Mouse (Mus musculus) gastrocnemius, adult 2 months (tissue): ENCODE results near the gene Iah1. TPM values are rescaled to one million over a fixed set of nuclear protein-coding genes. Genes with fewer than 3 reads are reported as not detected.

ENCODE experiments used
- DNase-seq: peaks from one replicate; pipeline ENCODE4 v3.0.0; 2022
- H3K27ac ChIP-seq: fragments of 200-600 bp; 2 replicates; pipeline ENCODE4 v1.8.1; 2022; ENCODE audit warnings: mild to moderate bottlenecking
- H3K4me3 ChIP-seq: fragments of 200-600 bp; 2 replicates; pipeline ENCODE4 v1.8.1; 2022; ENCODE audit warnings: mild to moderate bottlenecking, moderate library complexity
- CTCF ChIP-seq: fragments of 200-600 bp; IDR thresholded peaks from 2 replicates; pipeline ENCODE4 v1.8.1; 2022; ENCODE audit warnings: antibody characterized with exemption, mild to moderate bottlenecking, moderate library complexity
- intact Hi-C: fragments of 180-260 bp; cut with DNase I; formaldehyde crosslinking; loops from one replicate; pipeline ENCODE4 v1.15.1; 2025
- long read RNA-seq, 2 experiments: library from polyadenylated mRNA; stranded (forward); transcript quantifications; one replicate each; pipeline ENCODE4 v2.0.0; 2021
- total RNA-seq, 2 experiments: library from RNA; stranded (reverse); gene quantifications; 2 replicates each; pipeline ENCODE4 v1.2.3; 2021

Gene Iah1
- 1 to 10 TPM; 4.5 to 6.3 TPM for total RNA-seq
- long read RNA-seq, experiment 1, partial matches to known transcripts, result 0 of 4 reads
- long read RNA-seq, experiment 1, other reads (novel, unspliced or antisense), result 2 of 4 reads
- long read RNA-seq, experiment 2, partial matches to known transcripts, result 0 of 3 reads
- long read RNA-seq, experiment 2, other reads (novel, unspliced or antisense), result 1 of 3 reads

DNA sequence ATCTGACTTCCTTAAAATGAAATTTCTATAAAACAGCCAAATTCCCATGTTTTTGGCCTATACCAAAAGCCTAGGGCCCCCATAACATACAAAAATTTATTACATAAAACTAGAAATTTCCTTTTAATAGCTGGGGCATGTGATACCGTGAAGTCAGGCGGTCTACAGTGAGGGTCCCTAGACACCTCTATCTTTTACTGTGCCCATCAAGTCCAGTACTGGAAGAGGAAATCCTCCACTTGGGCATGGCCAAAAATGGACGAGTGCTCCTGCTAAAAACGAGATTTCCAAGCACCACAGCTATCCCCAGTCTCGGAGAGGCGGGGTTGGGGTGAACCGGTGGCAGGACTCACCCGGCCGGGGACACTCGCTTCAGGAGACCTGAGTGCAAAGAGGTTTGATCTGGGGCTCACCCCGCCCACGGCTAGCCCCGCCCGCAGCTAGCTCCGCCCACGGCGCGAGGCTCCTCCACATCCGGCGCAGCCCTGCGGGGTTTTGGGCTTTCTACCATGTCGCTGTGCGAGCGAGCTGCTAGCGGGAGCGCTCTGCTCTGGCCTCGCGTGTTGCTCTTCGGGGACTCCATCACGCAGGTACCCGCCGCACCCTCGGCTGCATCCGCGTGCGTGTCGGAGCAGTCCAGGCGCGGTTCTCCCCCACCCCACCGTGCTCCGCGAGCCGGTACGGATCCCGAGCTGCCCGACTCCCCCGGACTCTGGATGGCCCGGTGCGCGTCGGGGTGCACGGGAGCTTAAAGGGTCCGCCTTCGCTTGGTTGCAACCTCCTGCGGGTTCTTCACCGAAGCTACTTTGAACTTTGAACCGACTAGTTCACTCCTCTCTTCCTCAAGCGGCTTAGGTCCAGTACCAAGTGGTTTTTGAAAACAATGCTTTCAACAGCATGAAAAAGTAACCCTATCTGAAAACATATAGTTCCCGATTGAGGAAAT is at the start of gene Iah1:
Gene Iah1, plus strand, starts transcription at position 467 of the 946 bp plus-strand sequence.
- TF ChIP-seq CTCF, result no peak
- peak; percentile 88 for DNase-seq
- Histone ChIP-seq H3K4me3 (peak within 1 kb of the TSS; percentile 94), H3K27ac (peak within 1 kb of the TSS; percentile 87)
- intact Hi-C loops, result no loop called here

DNA sequence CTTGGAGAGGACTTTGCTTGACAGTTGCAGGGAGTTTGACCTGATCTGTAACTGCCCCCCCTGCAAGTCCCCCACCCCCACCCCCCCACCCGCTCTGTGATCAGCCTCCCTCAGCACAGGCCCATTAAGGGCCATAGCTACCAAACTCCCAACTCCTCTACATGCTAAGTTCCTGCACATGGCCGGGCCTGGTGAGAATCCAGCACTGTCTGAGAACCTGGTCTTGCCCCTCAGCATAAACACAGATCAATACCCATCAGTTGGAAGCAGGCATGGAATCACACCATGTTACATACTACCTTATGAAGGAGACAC is 49.4 kb upstream of the Iah1 start:
- H3K4me3 ChIP-seq, result no peak overlapping the region
- TF ChIP-seq CTCF, result no peak
- no peak overlapping the region for H3K27ac ChIP-seq
- DNase-seq, result no peak
- intact Hi-C loops, result loop anchor here (10.0 kb wide), 2 partner anchors 152 to 192 kb away; no protein-coding TSS in a partner anchor

GRCm38 (mm10) chr12:21268083-21268616 is 48.0 kb upstream of the Iah1 start:
- intact Hi-C loops, result loop anchor here (10.0 kb wide), 2 partner anchors 153 to 193 kb away; no protein-coding TSS in a partner anchor
- TF ChIP-seq CTCF, result no peak
- no peak overlapping the region for H3K27ac ChIP-seq
- no peak for DNase-seq
- H3K4me3 ChIP-seq, result no peak overlapping the region

GRCm38 (mm10) chr12:21274446-21274845 is 41.7 kb upstream of the Iah1 start:
- TF ChIP-seq CTCF, result no peak
- no peak for DNase-seq
- no peak overlapping the region for H3K27ac ChIP-seq
- H3K4me3 ChIP-seq, result no peak overlapping the region
- intact Hi-C loops, result no loop called here

DNA sequence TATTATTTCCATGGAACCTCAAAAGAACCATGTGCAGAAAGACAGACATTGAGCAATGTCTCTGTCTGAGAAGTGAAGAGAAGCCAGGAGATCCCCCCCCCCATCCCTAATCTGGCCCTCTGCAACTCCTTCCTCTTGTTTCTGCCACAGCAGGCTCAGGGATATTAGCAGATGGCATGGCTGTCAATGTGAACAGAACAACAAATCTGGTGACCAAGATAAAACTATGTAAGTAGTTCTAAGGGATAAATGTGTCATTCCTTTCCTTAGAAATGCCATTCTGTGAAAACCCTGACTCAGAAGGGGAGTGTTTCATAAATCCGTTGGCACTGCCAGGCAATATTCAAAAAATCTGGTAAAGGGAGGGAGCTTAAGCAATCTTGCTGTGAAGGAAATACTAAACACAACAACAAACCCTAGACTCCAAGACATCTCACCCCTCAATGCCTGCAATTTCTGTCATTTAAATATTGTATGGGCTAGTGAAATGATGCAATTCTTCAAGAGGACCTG is 38.8 kb upstream of the Iah1 start:
- Histone ChIP-seq H3K4me3 (no peak overlapping the region), H3K27ac (no peak overlapping the region)
- intact Hi-C loops, result no loop called here
- no peak for DNase-seq
- TF ChIP-seq CTCF, result no peak

GRCm38 (mm10) chr12:21284761-21285441 is 31.3 kb upstream of the Iah1 start, which contains the start of gene Cpsf3:
Gene Cpsf3 (plus strand): TSS chr12:21285391.
- intact Hi-C loops, result loop anchor here (5.0 kb wide), 1 partner anchor 87 kb away; the partner anchor contains the start of gene Adam17
- Histone ChIP-seq H3K4me3 (peak within 1 kb of the TSS; percentile 94), H3K27ac (peak within 1 kb of the TSS; percentile 94)
- no peak for TF ChIP-seq CTCF
- no peak for DNase-seq

GRCm38 (mm10) chr12:21285508-21286242 is 30.5 kb upstream of the Iah1 start:
- intact Hi-C loops, result loop anchor here (1.0 to 5.0 kb wide), 2 partner anchors 87 to 174 kb away; partner anchors contain the start of gene Adam17
- Histone ChIP-seq H3K27ac (peak overlapping the region; percentile 94), H3K4me3 (peak overlapping the region; percentile 94)
- TF ChIP-seq CTCF, result no peak
- no peak for DNase-seq

GRCm38 (mm10) chr12:21286243-21286622 is 30.0 kb upstream of the Iah1 start, which contains the start of gene Itgb1bp1:
Gene Itgb1bp1 (minus strand): TSS chr12:21286284.
- TF ChIP-seq CTCF, result 0 out of 2 replicates have a peak, but pooled peaks have one; percentile 1
- peak within 1 kb of the TSS; percentile 94 for H3K4me3 ChIP-seq
- H3K27ac ChIP-seq, result peak within 1 kb of the TSS; percentile 94
- peak; percentile 100 for DNase-seq
- intact Hi-C loops, result loop anchor here (1.0 to 5.0 kb wide), 2 partner anchors 86 to 175 kb away; partner anchors contain the start of gene Adam17

- peak overlapping the region; percentile 94 for H3K27ac ChIP-seq
- intact Hi-C loops, result loop anchor here (1.0 to 5.0 kb wide), 2 partner anchors 85 to 176 kb away; partner anchors contain the start of gene Adam17
- TF ChIP-seq CTCF, result no peak
- DNase-seq, result no peak
- H3K4me3 ChIP-seq, result peak overlapping the region; percentile 94
Measured at GRCm38 (mm10) chr12:21286712-21287650, 29.2 kb upstream of the Iah1 start.

- intact Hi-C loops, result loop anchor here (5.0 kb wide), 1 partner anchor 83 kb away; the partner anchor contains the start of gene Adam17
- DNase-seq, result no peak
- TF ChIP-seq CTCF, result no peak
- Histone ChIP-seq H3K27ac (no peak overlapping the region), H3K4me3 (no peak overlapping the region)
Measured at GRCm38 (mm10) chr12:21288716-21289395, 27.3 kb upstream of the Iah1 start.
